Mouse (Mus musculus): Measurements from ENCODE around the gene Ugt1a10.

DNA sequence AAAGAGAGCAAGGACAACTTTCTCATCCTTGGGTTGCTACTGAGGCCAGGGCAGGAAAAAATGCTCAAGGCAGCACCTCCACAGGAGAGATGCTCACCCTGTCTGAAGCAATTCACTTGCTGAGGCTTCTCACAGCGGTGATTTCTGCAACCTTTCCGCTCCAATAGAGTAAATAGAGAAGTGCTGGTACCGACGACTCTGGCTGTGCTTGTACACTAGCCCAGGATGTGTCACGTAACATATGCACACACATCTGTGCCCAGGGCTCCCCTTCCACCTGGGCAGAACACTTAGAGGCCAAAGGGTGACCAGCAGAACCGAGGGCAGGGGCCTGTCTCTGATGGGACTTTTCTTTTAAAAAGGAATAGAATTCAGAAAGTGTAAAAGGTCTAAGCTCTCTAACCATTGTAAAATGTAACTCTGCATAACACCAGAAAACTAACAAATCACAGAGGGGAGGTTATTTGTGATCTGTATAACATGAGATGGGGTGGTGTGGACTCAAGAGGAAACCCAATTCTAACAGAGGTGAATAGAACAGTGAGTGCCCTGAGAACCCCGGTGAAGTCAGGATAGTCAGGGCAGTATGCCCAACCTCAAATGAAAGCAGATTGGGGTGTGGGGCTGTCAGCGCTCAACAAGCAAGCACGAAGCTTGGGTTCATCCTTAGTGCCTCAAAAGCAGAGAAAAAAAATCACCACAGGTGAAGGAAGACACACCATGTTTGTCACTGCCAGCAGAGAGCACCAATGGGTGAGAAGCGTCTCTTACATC lies 205.6 kb downstream of the Ugt1a10 start:
- no peak for TF ChIP-seq GATA1 (IDR thresholded peaks at IDR 0.05; ENCODE audit: borderline replicate concordance, low read length)
- TF ChIP-seq FLI1 (IDR thresholded peaks at IDR 0.05; ENCODE audit: low read length), result no peak

Measured in megakaryocyte, embryonic 14.5 days (primary cell).